Mouse (Mus musculus): ENCODE measurements around the gene Prkd2.

GRCm38 (mm10) chr7:16875310-16875325 lies 32.4 kb downstream of the Prkd2 start, which contains the start of gene Dact3:
- no peak for TF ChIP-seq CTCF (IDR thresholded peaks at IDR 0.05; ENCODE audit: low read depth, low read length)
- no peak for TF ChIP-seq GATA1 (IDR thresholded peaks at IDR 0.05; ENCODE audit: borderline replicate concordance, low read length)
- TF ChIP-seq TAL1 (conservative IDR thresholded peaks at IDR 0.05; ENCODE audit: low read depth, low read length), result no peak

Data from G1E (cell line).